Mouse (Mus musculus) lung, embryonic 16.5 days (tissue): ENCODE data around the gene Kif26b. TPM values are rescaled to one million over a fixed set of nuclear protein-coding genes. Genes with fewer than 3 reads are reported as not detected.

Source experiments
- ATAC-seq: fragments of 200-750 bp; cut with Nextera tagmentation; 2 replicates; pipeline ENCODE4 v1.8.0; 2017; ENCODE audit warnings: low read depth, mild to moderate bottlenecking, moderate library complexity
- H3K27ac ChIP-seq: fragments of 300-500 bp; sonication (generic); 2 replicates; pipeline ENCODE4 v1.5.1; 2014; ENCODE audit warnings: mild to moderate bottlenecking, control low read depth, low read length
- H3K27me3 ChIP-seq: fragments of 300-500 bp; sonication (generic); 2 replicates; pipeline ENCODE4 v1.6.1; 2014; ENCODE audit warnings: low read depth, low read length, mixed read lengths; ENCODE audit not compliant: control insufficient read depth, insufficient read depth
- H3K36me3 ChIP-seq: fragments of 300-500 bp; sonication (generic); 2 replicates; pipeline ENCODE4 v1.6.1; 2014; ENCODE audit warnings: low read length; ENCODE audit not compliant: control insufficient read depth, insufficient read depth
- H3K4me1 ChIP-seq: fragments of 300-500 bp; sonication (generic); replicated peaks from 2 replicates; pipeline ENCODE4 v1.6.1; 2014; ENCODE audit warnings: low read length, mixed read lengths; ENCODE audit not compliant: control insufficient read depth, insufficient read depth
- H3K4me2 ChIP-seq: fragments of 300-500 bp; sonication (generic); 2 replicates; pipeline ENCODE4 v1.6.1; 2014; ENCODE audit warnings: low read depth, low read length, control low read depth
- H3K4me3 ChIP-seq: fragments of 300-500 bp; sonication (generic); 2 replicates; pipeline ENCODE4 v1.5.1; 2014; ENCODE audit warnings: mild to moderate bottlenecking, low read length, control low read depth
- H3K9ac ChIP-seq: fragments of 300-500 bp; sonication (generic); 2 replicates; pipeline ENCODE4 v1.6.1; 2014; ENCODE audit warnings: low read length, control low read depth
- H3K9me3 ChIP-seq: fragments of 300-500 bp; sonication (generic); 2 replicates; pipeline ENCODE4 v1.6.1; 2016; ENCODE audit warnings: low read length; ENCODE audit not compliant: control insufficient read depth
- WGBS: fragments of 180-500 bp; shearing (Covaris S2); extraction: QIAGEN DNeasy Blood & Tissue Kit; methylation state at CpG from one replicate; pipeline ENCODE4 v1.1.7; 2014; 5-methylcytosine and 5-hydroxymethylcytosine counted together
- polyA plus RNA-seq: library from polyadenylated mRNA; unstranded; fragments of >200 nt; fragmentation: Nextera tagmentation; extraction: Ambion mirVana; gene quantifications from 2 replicates; pipeline ENCODE4 v1.2.1, GENCODE M21; 2015

The Kif26b gene
- polyA plus RNA-seq, 1 experiment from 2014 or later = 0.68 TPM

GRCm38 (mm10) chr1:178924492-178925183 lies 395.7 kb downstream of the Kif26b start:
- no peak for ATAC-seq
- no peak overlapping the region for H3K4me3 ChIP-seq
- WGBS = 71% methylated on average over 8 of the region's 8 CpGs
- no peak overlapping the region for H3K27ac ChIP-seq
- no peaks in the 10 kb centered on the region for H3K4me1 ChIP-seq
- H3K9me3 ChIP-seq = no peaks in the 10 kb centered on the region
- no peak overlapping the region for H3K9ac ChIP-seq
- no peak overlapping the region for H3K4me2 ChIP-seq
- H3K36me3 ChIP-seq = no peaks in the 10 kb centered on the region
- no peaks in the 10 kb centered on the region for H3K27me3 ChIP-seq

GRCm38 (mm10) chr1:178929531-178929930 lies 400.6 kb downstream of the Kif26b start:
- 53% methylated on average over 4 of the region's 4 CpGs for whole genome bisulfite sequencing
- Histone ChIP-seq H3K9ac (no peak overlapping the region), H3K4me1 (no peaks in the 10 kb centered on the region), H3K36me3 (no peaks in the 10 kb centered on the region), H3K9me3 (no peaks in the 10 kb centered on the region), H3K27ac (no peak overlapping the region), H3K27me3 (no peaks in the 10 kb centered on the region), H3K4me3 (no peak overlapping the region), H3K4me2 (no peak overlapping the region)
- no peak for ATAC-seq

- H3K9me3 ChIP-seq = no peaks in the 10 kb centered on the region
- peaks cover 8% of the 10 kb centered on the region; the same call in 1 of the 2 replicates for H3K4me1 ChIP-seq
- H3K4me2 ChIP-seq = no peak overlapping the region
- H3K27me3 ChIP-seq = no peaks in the 10 kb centered on the region
- no peak overlapping the region for H3K27ac ChIP-seq
- ATAC-seq = no peak
- no peak overlapping the region for H3K9ac ChIP-seq
- H3K36me3 ChIP-seq = no peaks in the 10 kb centered on the region
- no peak overlapping the region for H3K4me3 ChIP-seq
- WGBS = 78% methylated on average over 6 of the region's 6 CpGs
Observed at GRCm38 (mm10) chr1:178933953-178934637, 405.2 kb downstream of the Kif26b start.

DNA sequence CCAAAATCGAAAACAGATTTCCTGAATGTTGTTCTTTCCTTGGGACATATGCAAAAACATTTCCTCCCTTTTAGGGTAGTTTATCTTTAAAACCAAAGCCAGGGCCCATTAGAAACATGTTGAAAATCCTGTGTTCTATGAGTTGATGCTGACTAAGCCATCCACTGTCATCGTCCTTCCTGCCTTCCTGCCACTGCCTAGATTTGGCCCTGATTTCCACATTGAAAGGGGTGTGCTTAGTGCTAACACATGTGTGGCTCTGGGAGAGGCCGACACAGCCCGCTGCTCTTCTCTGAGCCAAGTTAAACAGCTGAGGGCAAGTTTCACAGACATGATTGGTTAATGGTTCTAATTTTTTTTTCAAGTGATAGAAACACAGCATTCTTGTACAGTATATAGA lies 407.5 kb downstream of the Kif26b start:
- no peaks in the 10 kb centered on the region for H3K9me3 ChIP-seq
- WGBS = 42% methylated on average over 4 of the region's 4 CpGs
- H3K4me2 ChIP-seq = no peak overlapping the region
- peak; percentile 89 for ATAC-seq
- peaks cover 8% of the 10 kb centered on the region; the same call in 1 of the 2 replicates for H3K4me1 ChIP-seq
- H3K27ac ChIP-seq = no peak overlapping the region
- H3K4me3 ChIP-seq = no peak overlapping the region
- no peaks in the 10 kb centered on the region for H3K27me3 ChIP-seq
- H3K36me3 ChIP-seq = no peaks in the 10 kb centered on the region
- no peak overlapping the region for H3K9ac ChIP-seq

GRCm38 (mm10) chr1:178936976-178937375 lies 408.1 kb downstream of the Kif26b start:
- no peak overlapping the region for H3K4me2 ChIP-seq
- no peaks in the 10 kb centered on the region for H3K9me3 ChIP-seq
- H3K27me3 ChIP-seq = no peaks in the 10 kb centered on the region
- peaks cover 8% of the 10 kb centered on the region; the same call in 1 of the 2 replicates for H3K4me1 ChIP-seq
- ATAC-seq = peak; percentile 63
- 61% methylated on average over 2 of the region's 2 CpGs for WGBS
- H3K9ac ChIP-seq = no peak overlapping the region
- H3K36me3 ChIP-seq = no peaks in the 10 kb centered on the region
- no peak overlapping the region for H3K27ac ChIP-seq
- no peak overlapping the region for H3K4me3 ChIP-seq

DNA sequence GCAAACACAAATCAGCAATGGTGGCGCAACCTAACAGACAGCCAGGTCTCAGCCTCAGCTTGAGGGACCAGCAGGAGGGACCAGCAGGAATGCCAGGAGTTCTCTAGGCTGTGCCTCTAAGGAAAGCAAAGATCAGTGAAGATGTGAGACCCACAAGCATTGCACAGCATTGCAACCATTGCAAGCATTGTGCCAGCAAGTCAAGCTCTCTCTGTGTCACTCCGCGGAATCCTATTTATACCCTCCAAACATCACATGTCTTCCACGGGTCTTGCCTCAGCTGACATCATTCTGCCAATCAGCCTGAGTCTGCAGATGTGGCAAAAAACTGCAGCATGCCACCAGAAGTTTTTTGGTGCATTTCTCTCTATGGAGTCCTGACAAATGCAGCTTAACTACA lies 411.4 kb downstream of the Kif26b start:
- 77% methylated on average over 4 of the region's 4 CpGs for WGBS
- Histone ChIP-seq H3K4me1 (peaks cover 8% of the 10 kb centered on the region), H3K36me3 (no peaks in the 10 kb centered on the region), H3K27ac (no peak overlapping the region), H3K9ac (no peak overlapping the region), H3K4me3 (no peak overlapping the region), H3K4me2 (no peak overlapping the region), H3K27me3 (no peaks in the 10 kb centered on the region), H3K9me3 (no peaks in the 10 kb centered on the region)
- ATAC-seq = no peak

- ATAC-seq = peak; percentile 20; the same call in 1 of the 2 replicates
- H3K4me3 ChIP-seq = no peak overlapping the region
- no peaks in the 10 kb centered on the region for H3K36me3 ChIP-seq
- H3K4me1 ChIP-seq = no peaks in the 10 kb centered on the region; the same call in 1 of the 2 replicates
- H3K27me3 ChIP-seq = no peaks in the 10 kb centered on the region
- H3K27ac ChIP-seq = no peak overlapping the region
- no peak overlapping the region for H3K9ac ChIP-seq
- no peak overlapping the region for H3K4me2 ChIP-seq
- 36% methylated on average over 7 of the region's 7 CpGs for WGBS
- H3K9me3 ChIP-seq = no peaks in the 10 kb centered on the region
Observed at GRCm38 (mm10) chr1:178942251-178942963, 413.5 kb downstream of the Kif26b start.

- WGBS = 65% methylated on average over 12 of the region's 12 CpGs
- no peak for ATAC-seq
- Histone ChIP-seq H3K9ac (no peak overlapping the region), H3K4me2 (no peak overlapping the region), H3K4me1 (0 out of 2 replicates have a peak, but pooled peaks cover 4% of the 10 kb centered on the region), H3K27me3 (no peaks in the 10 kb centered on the region), H3K9me3 (peaks cover 3% of the 10 kb centered on the region; the same call in 1 of the 2 replicates), H3K27ac (no peak overlapping the region), H3K4me3 (no peak overlapping the region), H3K36me3 (no peaks in the 10 kb centered on the region)
Observed at GRCm38 (mm10) chr1:178952910-178953309, 424.0 kb downstream of the Kif26b start.

DNA sequence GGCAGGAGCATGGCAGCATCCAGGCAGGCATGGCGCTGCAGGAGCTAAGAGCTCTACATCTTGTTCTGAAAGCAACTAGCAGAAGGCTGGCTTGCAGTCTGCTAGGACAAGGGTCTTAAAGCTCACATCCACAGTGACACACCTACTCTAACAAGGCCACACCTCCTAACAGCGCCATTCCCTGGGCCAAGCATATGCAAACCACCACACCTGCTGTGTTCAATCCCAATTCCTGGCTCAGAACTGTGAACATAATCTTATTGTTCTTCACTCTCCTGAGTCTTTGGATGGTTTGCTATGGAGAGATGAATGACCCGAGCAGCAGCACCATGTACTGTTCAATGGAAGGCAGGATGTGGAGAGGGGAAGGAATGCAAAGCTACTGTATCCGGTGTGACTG lies 429.7 kb downstream of the Kif26b start:
- H3K27me3 ChIP-seq = no peaks in the 10 kb centered on the region
- H3K4me3 ChIP-seq = no peak overlapping the region
- no peak overlapping the region for H3K4me2 ChIP-seq
- H3K36me3 ChIP-seq = no peaks in the 10 kb centered on the region
- H3K9me3 ChIP-seq = no peaks in the 10 kb centered on the region
- H3K9ac ChIP-seq = no peak overlapping the region
- H3K27ac ChIP-seq = no peak overlapping the region
- no peaks in the 10 kb centered on the region for H3K4me1 ChIP-seq
- WGBS = 80% methylated on average over 4 of the region's 4 CpGs
- ATAC-seq = no peak
